ENCODE assay signal across 16 mouse cellular contexts in the genomic region with DNA sequence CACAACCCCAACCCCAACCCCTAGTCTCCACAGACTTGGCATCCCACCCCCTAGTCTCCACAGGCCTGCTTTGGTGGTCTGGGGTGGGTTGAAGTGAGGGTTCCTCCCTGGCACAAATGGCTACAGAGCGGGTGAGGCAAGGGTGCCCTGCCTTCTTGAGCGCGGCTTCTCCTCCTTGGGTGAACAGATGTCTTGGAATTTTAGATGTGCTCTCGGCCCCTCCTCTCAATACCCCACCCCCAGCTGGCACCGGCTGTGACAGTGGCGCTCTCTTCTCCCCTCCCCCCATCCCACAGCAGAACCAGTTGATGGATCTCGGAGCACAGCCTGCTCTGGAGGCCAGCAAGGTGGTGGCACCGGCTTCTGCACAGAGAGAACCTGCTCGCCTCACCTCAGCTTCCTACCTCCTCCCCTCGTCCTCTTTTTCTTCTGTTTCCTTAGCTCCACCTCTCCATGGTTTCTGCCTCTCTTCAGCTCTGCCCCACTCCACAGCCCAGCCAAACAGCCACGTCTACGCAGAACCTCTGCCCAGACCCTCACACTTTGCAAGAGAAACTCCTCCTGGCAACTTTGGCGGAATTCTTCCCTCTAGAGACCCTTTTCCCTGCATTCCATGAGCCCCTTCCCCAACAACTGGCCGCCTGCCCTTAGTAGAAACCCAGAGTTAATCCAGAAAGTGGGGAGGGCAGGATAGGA. TPM values are rescaled to one million over a fixed set of nuclear protein-coding genes. Genes with fewer than 3 reads are reported as not detected.
DNase-seq lines count a peak whose midpoint lies in the region; ATAC-seq and TF ChIP-seq lines count a peak whose summit lies in the region.
"Had no signal": no experiment of that assay in that cellular context is flagged by ENCODE, and none has a peak within 500 bp of the region (broad histone marks: within the 10 kb centered on the region; RNA-seq: fewer than 3 reads in every experiment).

No protein-coding gene starts in this region.

- no peaks in the 10 kb centered on the region for H3K9me3 ChIP-seq in midbrain, embryonic 11.5 days (ENCODE audit: control insufficient read depth, low read length)
- H3K9me3 ChIP-seq in midbrain, postnatal 0 days (ENCODE audit: low read length), result no peaks in the 10 kb centered on the region
- no peaks in the 10 kb centered on the region for H3K9me3 ChIP-seq in embryonic facial prominence, embryonic 13.5 days
- no peaks in the 10 kb centered on the region for H3K9me3 ChIP-seq in hindbrain, embryonic 16.5 days (ENCODE audit: control insufficient read depth, low read length)
- H3K9me3 ChIP-seq in heart, embryonic 12.5 days (replicated peaks), result no peaks in the 10 kb centered on the region
- H3K9me3 ChIP-seq: kidney, embryonic 15.5 days had no signal

- peak; percentile 85 for DNase-seq in midbrain, embryonic 11.5 days (ENCODE audit: low spot score, missing footprints)
- DNase-seq in midbrain, postnatal 0 days (ENCODE audit: low spot score), result no peak
- peak; percentile 69 for DNase-seq in cerebellum, adult 9-10 months
- no peak for DNase-seq in embryo, embryonic 10 days (ENCODE audit: low spot score)
- DNase-seq: adrenal gland, postnatal 10 days; gastrocnemius, postnatal 14 days; lung, postnatal 4 days had no signal

- no peak overlapping the region for H3K9ac ChIP-seq in midbrain, embryonic 11.5 days (ENCODE audit: low read length)
- H3K9ac ChIP-seq in midbrain, postnatal 0 days (replicated peaks; ENCODE audit: low read length, poor library complexity, severe bottlenecking), result no peak overlapping the region
- H3K9ac ChIP-seq in embryonic facial prominence, embryonic 13.5 days, result no peak overlapping the region
- H3K9ac ChIP-seq in hindbrain, embryonic 16.5 days (ENCODE audit: low read depth, low read length), result no peak overlapping the region
- H3K9ac ChIP-seq in heart, embryonic 12.5 days, result no peak overlapping the region
- H3K9ac ChIP-seq: kidney, embryonic 15.5 days had no signal

- H3K4me2 ChIP-seq in midbrain, embryonic 11.5 days, result no peak overlapping the region
- no peak overlapping the region for H3K4me2 ChIP-seq in midbrain, postnatal 0 days (ENCODE audit: low read depth, low read length, poor library complexity, severe bottlenecking)
- peak overlapping the region; percentile 27 for H3K4me2 ChIP-seq in embryonic facial prominence, embryonic 13.5 days
- peak overlapping the region; percentile 23; the same call in 1 of the 2 replicates for H3K4me2 ChIP-seq in hindbrain, embryonic 16.5 days (ENCODE audit: low read length)
- H3K4me2 ChIP-seq in heart, embryonic 12.5 days, result no peak overlapping the region
- H3K4me2 ChIP-seq: kidney, embryonic 15.5 days had no signal

- no peaks in the 10 kb centered on the region for H3K36me3 ChIP-seq in midbrain, embryonic 11.5 days (ENCODE audit: control insufficient read depth, insufficient read depth, low read length)
- H3K36me3 ChIP-seq in midbrain, postnatal 0 days (ENCODE audit: insufficient read depth, low read length), result no peaks in the 10 kb centered on the region
- H3K36me3 ChIP-seq in embryonic facial prominence, embryonic 13.5 days, result no peaks in the 10 kb centered on the region
- no peaks in the 10 kb centered on the region for H3K36me3 ChIP-seq in hindbrain, embryonic 16.5 days (ENCODE audit: control insufficient read depth, insufficient read depth, low read length)
- H3K36me3 ChIP-seq in heart, embryonic 12.5 days, result no peaks in the 10 kb centered on the region
- H3K36me3 ChIP-seq: kidney, embryonic 15.5 days had no signal

- H3K4me3 ChIP-seq in midbrain, embryonic 11.5 days (ENCODE audit: low read depth, low read length), result no peak overlapping the region
- H3K4me3 ChIP-seq in midbrain, postnatal 0 days (ENCODE audit: low read depth, low read length), result no peak overlapping the region
- H3K4me3 ChIP-seq in embryonic facial prominence, embryonic 13.5 days, result peak overlapping the region; percentile 19; the same call in 1 of the 2 replicates
- H3K4me3 ChIP-seq in hindbrain, embryonic 16.5 days (ENCODE audit: low read length), result no peak overlapping the region
- no peak overlapping the region for H3K4me3 ChIP-seq in heart, embryonic 12.5 days
- H3K4me3 ChIP-seq: kidney, embryonic 15.5 days had no signal

- H3K4me1 ChIP-seq in midbrain, embryonic 11.5 days (ENCODE audit: control insufficient read depth, insufficient read depth, low read length), result peaks cover 2% of the 10 kb centered on the region; the same call in 1 of the 2 replicates
- no peaks in the 10 kb centered on the region for H3K4me1 ChIP-seq in midbrain, postnatal 0 days (ENCODE audit: insufficient read depth, low read length)
- peaks cover 38% of the 10 kb centered on the region for H3K4me1 ChIP-seq in embryonic facial prominence, embryonic 13.5 days
- H3K4me1 ChIP-seq in hindbrain, embryonic 16.5 days (ENCODE audit: control insufficient read depth, insufficient read depth, low read depth, low read length), result peaks cover 15% of the 10 kb centered on the region
- 0 out of 2 replicates have a peak, but pooled peaks cover 4% of the 10 kb centered on the region for H3K4me1 ChIP-seq in heart, embryonic 12.5 days (replicated peaks)

- H3K27me3 ChIP-seq in midbrain, embryonic 11.5 days (ENCODE audit: control insufficient read depth, insufficient read depth, low read length), result peaks cover 91% of the 10 kb centered on the region
- peaks cover 74% of the 10 kb centered on the region for H3K27me3 ChIP-seq in midbrain, postnatal 0 days (ENCODE audit: insufficient read depth, low read length)
- peaks cover 100% of the 10 kb centered on the region for H3K27me3 ChIP-seq in embryonic facial prominence, embryonic 13.5 days
- H3K27me3 ChIP-seq in hindbrain, embryonic 16.5 days (replicated peaks; ENCODE audit: control insufficient read depth, insufficient read depth, low read length), result peaks cover 48% of the 10 kb centered on the region
- peaks cover 100% of the 10 kb centered on the region for H3K27me3 ChIP-seq in heart, embryonic 12.5 days (replicated peaks)

- H3K27ac ChIP-seq in midbrain, embryonic 11.5 days (ENCODE audit: low read depth, low read length), result no peak overlapping the region
- H3K27ac ChIP-seq in midbrain, postnatal 0 days (ENCODE audit: low read depth, low read length), result no peak overlapping the region
- H3K27ac ChIP-seq in embryonic facial prominence, embryonic 13.5 days, result no peak overlapping the region
- H3K27ac ChIP-seq in hindbrain, embryonic 16.5 days (ENCODE audit: low read depth, low read length), result peak overlapping the region; percentile 62
- no peak overlapping the region for H3K27ac ChIP-seq in heart, embryonic 12.5 days (ENCODE audit: poor library complexity, severe bottlenecking)
- H3K27ac ChIP-seq: kidney, embryonic 15.5 days; stomach, postnatal 0 days had no signal

- TF ChIP-seq CTCF in midbrain, postnatal 0 days (IDR thresholded peaks at IDR 0.05), result no peak

- ATAC-seq in midbrain, embryonic 11.5 days (ENCODE audit: low FRiP score), result no peak
- ATAC-seq in midbrain, postnatal 0 days (ENCODE audit: low FRiP score), result no peak
- ATAC-seq in embryonic facial prominence, embryonic 13.5 days (ENCODE audit: insufficient number of reproducible peaks, insufficient read depth, low FRiP score, low TSS enrichment, low read depth), result no peak
- ATAC-seq in hindbrain, embryonic 16.5 days, result no peak
- no peak for ATAC-seq in heart, embryonic 12.5 days (ENCODE audit: insufficient number of reproducible peaks, low FRiP score)
- ATAC-seq: midbrain, embryonic 16.5 days had no signal

- 2% methylated on average over 14 of the region's 14 CpGs for WGBS in midbrain, embryonic 11.5 days
- WGBS in midbrain, postnatal 0 days, result 3% methylated on average over 14 of the region's 14 CpGs
- 2% methylated on average over 14 of the region's 14 CpGs for WGBS in embryonic facial prominence, embryonic 13.5 days
- under 1% methylated on average over 13 of the region's 14 CpGs for WGBS in hindbrain, embryonic 16.5 days
- WGBS in heart, embryonic 12.5 days, result 2% methylated on average over 14 of the region's 14 CpGs

RNA-seq across cellular contexts. Expression of a gene that starts 10.9 kb away (rescaled TPM):
- 0.15 and 0.17 TPM in 2 replicates for polyA plus RNA-seq in midbrain, embryonic 11.5 days (2014; fragmentation: Nextera tagmentation; extraction: Ambion mirVana)
- total RNA-seq in midbrain, postnatal 0 days (2014; rRNA removed), result 11.6 and 24.4 TPM in 2 replicates
- polyA plus RNA-seq in midbrain, postnatal 0 days (2015; fragmentation: Nextera tagmentation; extraction: Ambion mirVana), result 2.1 and 3.3 TPM in 2 replicates
- 0.17 and 0.48 TPM in 2 replicates for polyA plus RNA-seq in embryonic facial prominence, embryonic 13.5 days (2015; fragmentation: Nextera tagmentation; extraction: Ambion mirVana)
- 22.9 and 23.4 TPM in 2 replicates for polyA plus RNA-seq in hindbrain, embryonic 16.5 days (2015; fragmentation: Nextera tagmentation; extraction: Ambion mirVana)
- not detected in 2 replicates for polyA plus RNA-seq in heart, embryonic 12.5 days (2016; fragmentation: Nextera tagmentation; extraction: Ambion mirVana)
- total RNA-seq: adrenal gland, postnatal 10 days; gastrocnemius, postnatal 14 days had no signal
- polyA plus RNA-seq: heart, embryonic 14.5 days; kidney, embryonic 15.5 days; limb, embryonic 11.5 days; liver, embryonic 16.5 days had no signal

RNA-seq across cellular contexts. Expression of a gene that starts 29.6 kb away (rescaled TPM):
- polyA plus RNA-seq in midbrain, embryonic 11.5 days (2014; fragmentation: Nextera tagmentation; extraction: Ambion mirVana), result 0.78 and 0.91 TPM in 2 replicates
- 1.8 and 5.0 TPM in 2 replicates for total RNA-seq in midbrain, postnatal 0 days (2014; rRNA removed)
- 4.2 and 5.3 TPM in 2 replicates for polyA plus RNA-seq in midbrain, postnatal 0 days (2015; fragmentation: Nextera tagmentation; extraction: Ambion mirVana)
- polyA plus RNA-seq in embryonic facial prominence, embryonic 13.5 days (2015; fragmentation: Nextera tagmentation; extraction: Ambion mirVana), result 1.2 and 2.0 TPM in 2 replicates
- polyA plus RNA-seq in hindbrain, embryonic 16.5 days (2015; fragmentation: Nextera tagmentation; extraction: Ambion mirVana), result 7.7 and 9.3 TPM in 2 replicates
- polyA plus RNA-seq in heart, embryonic 12.5 days (2016; fragmentation: Nextera tagmentation; extraction: Ambion mirVana), result 30.4 and 32.2 TPM in 2 replicates

RNA-seq across cellular contexts. Expression of a gene that starts 39.6 kb away (rescaled TPM):
- polyA plus RNA-seq in midbrain, embryonic 11.5 days (2014; fragmentation: Nextera tagmentation; extraction: Ambion mirVana), result 39.7 and 41.5 TPM in 2 replicates
- 31.2 and 56.1 TPM in 2 replicates for total RNA-seq in midbrain, postnatal 0 days (2014; rRNA removed)
- polyA plus RNA-seq in midbrain, postnatal 0 days (2015; fragmentation: Nextera tagmentation; extraction: Ambion mirVana), result 23.8 and 28.2 TPM in 2 replicates
- 38.3 and 42.3 TPM in 2 replicates for polyA plus RNA-seq in embryonic facial prominence, embryonic 13.5 days (2015; fragmentation: Nextera tagmentation; extraction: Ambion mirVana)
- polyA plus RNA-seq in hindbrain, embryonic 16.5 days (2015; fragmentation: Nextera tagmentation; extraction: Ambion mirVana), result 39.0 and 39.9 TPM in 2 replicates
- 45.2 and 47.6 TPM in 2 replicates for polyA plus RNA-seq in heart, embryonic 12.5 days (2016; fragmentation: Nextera tagmentation; extraction: Ambion mirVana)

Comparison
In these comparisons a context has a peak if more than half of its experiments do, and no peak if none do; other contexts are left out.
1. DNase-seq: peak in midbrain, embryonic 11.5 days (single experiment) and cerebellum, adult 9-10 months (single experiment); none in midbrain, postnatal 0 days (single experiment) and embryo, embryonic 10 days (single experiment).
2. H3K4me2 ChIP-seq: peak in embryonic facial prominence, embryonic 13.5 days (single experiment) and hindbrain, embryonic 16.5 days (single experiment); none in midbrain, embryonic 11.5 days (single experiment), midbrain, postnatal 0 days (single experiment) and heart, embryonic 12.5 days (single experiment).